Mouse (Mus musculus): Measurements from ENCODE around the gene Lingo4.

GRCm38 (mm10) chr3:94396851-94397250, 1.5 kb upstream of the Lingo4 start:
- TF ChIP-seq CTCF (IDR thresholded peaks at IDR 0.05; ENCODE audit: low read depth, low read length) (no peak), POLR2AphosphoS5 (IDR thresholded peaks at IDR 0.05; ENCODE audit: insufficient replicate concordance, low read depth, low read length) (no peak)

All from G1E (cell line).